Mouse (Mus musculus) CD4-positive, CD25-positive, alpha-beta regulatory T cell, adult 4 months (primary cell): ENCODE data around the gene Mast4. TPM values are rescaled to one million over a fixed set of nuclear protein-coding genes. Genes with fewer than 3 reads are reported as not detected.

Experiments
- ATAC-seq: one replicate; pipeline ENCODE4 v1.8.0; 2017
- polyA plus RNA-seq, 2 experiments: library from polyadenylated mRNA; unstranded; fragments of 100-300 nt; shearing (Covaris generic); gene quantifications; one replicate each; pipeline ENCODE4 v1.2.1; 2017

Gene Mast4
- polyA plus RNA-seq, 2 experiments from 2014 or later, result 18.5 to 22.4 TPM

DNA sequence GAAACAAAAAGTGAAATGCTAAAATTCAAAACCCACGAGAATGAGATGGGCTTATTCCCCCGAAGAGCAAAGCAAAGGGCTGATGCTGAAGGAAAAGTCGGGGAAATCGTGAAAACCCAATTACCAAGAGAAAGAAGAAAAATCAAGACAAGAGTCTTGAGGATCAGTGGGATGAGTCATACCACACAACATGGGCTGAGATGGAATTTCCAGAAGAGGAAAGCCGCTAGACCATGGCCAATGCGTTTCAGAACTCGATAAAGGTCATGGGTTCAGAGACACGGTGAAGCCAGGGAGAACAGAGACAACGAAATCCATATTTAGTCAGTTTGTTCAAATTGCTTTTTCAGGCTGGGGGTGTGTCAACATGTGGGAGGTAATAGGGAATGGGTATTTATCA, 290.6 kb downstream of the Mast4 start:
- ATAC-seq, result no peak

DNA sequence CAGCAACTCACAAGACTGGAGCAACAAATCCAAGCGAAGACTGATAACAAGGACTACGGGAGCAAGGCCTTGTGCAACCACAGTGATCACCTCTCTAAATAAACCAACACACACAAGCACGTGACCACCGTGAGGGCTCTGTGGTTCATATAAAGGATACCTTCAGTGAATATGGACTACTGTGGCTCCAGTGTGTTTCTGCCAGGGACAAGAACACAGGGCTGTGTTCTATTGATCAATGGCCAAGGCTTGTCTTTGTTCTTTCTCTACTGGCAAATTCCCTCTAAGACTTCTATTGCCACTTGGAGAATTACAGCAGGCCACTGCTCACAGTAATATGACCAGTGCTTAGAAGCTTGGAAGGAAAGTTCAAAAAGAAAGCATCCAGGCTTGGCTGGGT, 291.3 kb downstream of the Mast4 start:
- ATAC-seq, result no peak

DNA sequence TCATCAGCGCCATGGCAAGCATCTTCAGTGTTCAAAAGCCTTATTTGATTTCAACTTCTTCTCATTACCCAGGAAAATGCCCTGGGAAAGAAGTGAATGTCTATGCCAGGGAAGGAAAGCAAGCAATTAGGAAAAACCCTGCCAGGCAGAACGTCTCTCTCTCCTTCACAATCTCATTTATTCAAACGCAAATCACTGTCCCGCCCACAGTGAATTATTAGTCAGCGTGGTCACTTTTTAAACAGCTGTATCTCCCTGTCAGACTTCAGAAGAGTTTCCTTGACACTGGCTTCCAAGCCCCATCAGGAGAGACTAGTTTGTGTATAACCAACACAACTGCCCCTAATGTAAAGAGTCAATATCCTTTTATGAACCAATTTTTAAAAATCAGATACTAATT, 296.8 kb downstream of the Mast4 start:
- ATAC-seq, result no peak

DNA sequence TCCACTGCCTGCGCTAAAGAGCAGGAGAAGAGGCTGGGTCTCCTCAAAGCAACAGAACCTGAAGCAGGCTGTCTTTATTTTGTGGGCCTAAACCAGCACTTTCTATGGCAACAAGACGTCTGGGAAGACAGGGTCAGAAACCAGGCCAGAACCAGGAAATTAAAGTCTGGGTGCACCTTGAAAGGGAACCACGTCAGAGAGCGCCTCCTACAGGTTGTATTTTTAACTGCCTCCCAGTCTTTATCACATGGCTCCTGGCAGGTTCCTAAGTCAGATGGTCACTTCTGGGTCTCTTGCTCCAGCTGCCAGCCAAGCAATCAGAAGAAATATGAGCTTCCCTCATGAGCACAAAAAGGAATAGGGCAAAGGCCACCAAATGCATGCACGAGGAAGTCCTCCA, 304.9 kb downstream of the Mast4 start:
- ATAC-seq, result no peak

DNA sequence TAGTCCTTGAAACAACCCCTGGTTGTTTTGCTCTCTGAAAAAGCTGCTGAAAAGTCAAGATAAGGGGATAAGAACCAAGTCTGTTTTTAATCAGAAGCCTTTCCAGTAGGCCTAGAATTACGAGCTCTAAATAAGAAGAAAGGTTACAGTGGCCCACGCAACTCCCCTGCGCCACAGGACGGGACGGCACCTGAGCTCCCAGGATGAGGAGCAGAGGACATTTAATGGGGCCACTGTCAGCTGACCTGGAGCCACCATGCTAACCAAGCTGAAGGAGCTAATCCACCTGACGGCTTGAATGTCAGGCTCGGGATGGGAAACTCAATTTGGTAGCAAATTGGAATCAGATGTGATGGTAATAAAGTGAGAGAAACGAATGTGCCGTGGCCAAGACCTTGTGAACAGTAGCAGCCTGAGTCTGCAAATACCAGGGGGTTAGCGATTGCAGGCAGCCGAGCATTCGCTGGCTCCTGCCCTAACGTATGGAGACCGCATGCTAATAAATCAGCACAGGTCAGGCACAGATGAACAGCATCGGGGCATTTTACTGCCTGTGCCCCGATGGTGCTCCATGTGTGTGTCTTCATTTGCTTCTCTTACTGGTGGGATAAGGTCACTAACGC, 306.7 kb downstream of the Mast4 start:
- ATAC-seq, result no peak

DNA sequence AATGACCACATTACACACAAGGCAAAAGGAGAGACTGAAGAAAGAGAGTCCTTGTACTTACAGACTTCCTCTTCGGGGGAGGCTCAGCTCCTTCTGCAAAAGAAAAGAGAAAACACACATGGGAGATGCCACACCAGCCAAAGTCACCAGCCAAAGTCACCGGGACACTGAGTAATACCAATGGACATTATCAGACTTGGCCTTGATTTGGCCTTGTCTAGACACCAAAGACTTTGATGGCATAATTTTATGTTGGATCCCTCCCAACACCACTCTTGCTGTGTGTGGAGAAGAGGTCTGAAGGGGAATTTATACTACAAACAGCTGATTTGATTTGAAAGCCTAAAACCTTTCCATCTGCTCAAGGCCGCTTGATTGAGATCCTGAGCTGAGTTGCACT, 308.8 kb downstream of the Mast4 start:
- ATAC-seq, result no peak

DNA sequence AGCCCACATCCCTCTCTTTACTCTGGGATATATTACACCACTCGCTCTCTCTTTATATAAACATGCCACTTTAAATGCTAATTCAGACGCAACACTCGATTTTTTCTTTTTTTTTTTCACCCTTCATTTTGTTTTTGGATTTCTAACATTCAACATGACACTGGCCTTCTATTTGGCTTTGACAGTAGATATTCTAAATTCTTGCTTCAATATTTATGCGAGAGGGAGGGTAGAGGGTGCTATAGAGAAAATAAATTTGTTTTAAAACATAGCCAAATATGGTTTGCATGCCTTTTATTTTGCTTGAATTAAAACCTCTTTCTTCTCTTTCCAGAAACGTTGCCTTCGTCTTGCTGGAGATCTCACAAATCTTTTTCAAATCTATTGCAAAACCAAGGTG, 315.8 kb downstream of the Mast4 start:
- ATAC-seq, result no peak

DNA sequence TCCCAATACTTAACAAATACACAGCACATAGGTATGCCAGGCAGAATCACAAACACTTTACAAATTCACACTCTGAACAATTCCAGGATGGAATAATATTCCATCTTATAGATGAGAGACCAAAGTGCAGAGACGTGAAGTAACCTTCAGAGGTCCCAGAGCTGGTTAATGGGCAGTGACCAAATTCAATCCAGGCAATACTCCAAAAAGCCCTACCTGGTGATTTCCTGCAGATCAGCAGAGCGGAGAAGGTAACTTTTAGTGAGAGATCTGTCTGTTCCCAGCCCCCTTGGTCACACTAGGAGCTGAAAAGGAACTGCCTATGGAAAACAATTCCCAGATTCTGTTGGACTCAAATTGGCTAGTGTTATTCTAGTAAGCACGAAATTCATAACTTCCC, 316.6 kb downstream of the Mast4 start:
- ATAC-seq, result no peak

DNA sequence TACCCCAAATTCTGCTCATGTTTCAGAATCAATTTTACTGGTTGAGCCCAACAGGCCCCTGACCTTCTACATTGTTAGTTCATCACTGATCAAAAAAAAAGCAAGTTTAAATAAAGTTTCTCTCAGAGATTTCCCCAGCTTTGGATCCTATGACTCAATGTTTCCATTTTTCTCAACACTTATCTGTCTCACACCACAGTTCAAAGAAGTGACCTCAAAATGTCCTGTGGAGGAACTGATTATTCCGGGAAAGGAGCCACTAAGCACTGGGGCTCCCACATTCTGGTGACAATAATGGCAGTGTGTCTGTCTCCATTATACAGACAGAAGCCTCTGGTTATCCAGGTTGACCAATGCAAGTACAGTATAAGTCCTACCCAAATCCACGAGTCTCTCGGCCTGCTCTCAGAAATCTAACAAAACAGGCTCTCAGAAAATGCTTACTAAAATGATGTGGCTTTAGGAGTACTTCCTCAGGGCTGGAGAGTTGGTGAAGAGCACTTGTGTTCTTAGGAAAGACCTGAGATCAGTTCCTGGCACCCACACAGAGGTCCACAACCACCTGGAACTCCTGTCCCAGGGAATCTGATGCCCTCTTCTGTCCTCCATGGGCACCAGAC, 319.1 kb downstream of the Mast4 start:
- ATAC-seq, result no peak

DNA sequence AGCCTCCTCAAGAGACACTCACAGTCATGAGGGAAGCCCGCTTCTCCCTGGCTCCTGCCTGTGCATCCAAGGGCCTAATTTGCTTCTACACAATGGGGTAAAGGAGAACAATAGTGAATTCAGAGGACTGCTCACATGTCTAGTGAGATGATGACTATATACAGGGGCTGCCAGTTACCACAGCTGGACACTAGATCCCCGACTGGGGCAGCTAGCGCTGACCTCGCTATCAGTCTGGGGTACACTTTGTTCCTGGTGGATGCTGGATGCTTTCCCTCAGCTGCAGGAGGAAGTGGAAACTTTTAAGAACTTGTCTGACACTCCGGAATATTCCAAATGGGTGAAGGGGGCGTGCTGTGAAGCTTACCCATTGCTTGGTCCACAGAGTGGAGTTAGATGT, 319.7 kb downstream of the Mast4 start:
- ATAC-seq, result no peak

DNA sequence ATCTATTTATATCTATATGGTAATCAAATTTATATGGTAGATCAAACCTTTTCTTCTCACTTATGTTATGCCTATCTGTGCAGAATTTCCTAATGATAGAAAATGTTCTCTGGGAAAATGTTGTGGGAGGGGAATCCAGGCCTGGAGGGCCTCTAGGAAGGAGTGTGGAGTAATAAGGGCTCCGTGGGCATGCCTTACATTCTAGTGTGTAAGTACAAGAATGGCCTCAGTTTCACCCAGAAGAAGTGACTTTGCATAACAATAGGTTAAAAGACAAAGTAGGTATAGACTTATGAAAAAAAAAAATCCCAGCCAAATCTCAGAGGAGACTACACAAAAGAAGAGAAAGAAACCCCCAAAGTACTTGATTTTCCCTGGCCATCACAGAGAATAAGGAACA, 320.1 kb downstream of the Mast4 start:
- no peak for ATAC-seq

DNA sequence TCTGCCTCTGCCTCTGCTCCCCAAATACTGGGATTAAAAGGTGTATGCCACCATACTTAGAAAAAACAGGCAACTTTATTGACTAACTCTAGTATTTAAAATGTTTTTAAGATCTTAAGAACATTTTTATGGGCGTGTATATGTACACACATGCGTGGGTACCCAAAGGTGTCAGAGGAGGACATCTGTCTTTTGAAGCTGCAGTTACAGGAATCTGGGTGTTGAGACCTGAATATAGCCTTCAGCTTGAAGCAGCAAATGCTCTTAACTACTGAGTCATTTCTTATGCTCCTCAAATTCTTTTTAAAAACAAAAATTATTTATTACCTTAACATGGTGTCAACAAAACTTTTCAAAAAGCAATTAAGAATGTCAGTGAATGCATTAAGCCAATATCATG, 329.1 kb downstream of the Mast4 start:
- no peak for ATAC-seq

DNA sequence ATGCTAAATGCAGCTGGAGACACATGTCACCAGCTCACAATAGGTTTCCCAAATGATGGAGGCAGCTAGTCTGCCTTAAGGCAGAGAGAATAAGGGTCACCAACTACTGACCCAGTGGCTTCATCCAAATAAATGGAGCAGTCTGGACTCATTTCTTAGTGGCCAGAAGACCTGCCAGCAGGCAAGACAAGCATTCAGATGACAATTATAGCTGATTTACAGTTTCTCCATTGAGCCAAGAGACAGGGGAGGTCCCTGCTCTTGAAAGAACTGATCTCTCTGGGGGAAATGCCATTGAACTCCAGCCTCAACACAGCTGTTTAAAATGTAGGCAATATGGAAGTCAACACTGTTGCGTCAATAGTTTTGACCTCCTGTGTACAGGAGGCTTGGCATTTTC, 332.5 kb downstream of the Mast4 start:
- no peak for ATAC-seq

DNA sequence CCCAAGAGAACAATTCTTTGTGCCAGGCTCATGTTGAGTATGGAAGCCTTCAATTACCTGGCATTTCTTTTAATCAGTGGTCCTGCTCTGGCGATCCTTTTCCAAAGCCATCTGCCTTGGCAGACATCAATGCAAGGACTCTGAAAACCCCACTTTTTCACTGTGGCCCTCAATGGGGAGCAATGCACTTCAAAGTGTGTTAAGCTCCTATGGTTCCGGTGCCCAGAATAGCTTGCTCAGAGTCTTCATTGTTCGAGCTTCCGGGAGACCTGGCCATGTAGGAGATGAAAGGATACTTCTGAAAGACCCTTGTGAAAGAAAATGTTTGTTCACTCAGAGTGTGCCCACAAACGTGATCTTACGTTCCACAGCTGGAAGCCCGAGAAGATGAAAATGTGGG, 333.4 kb downstream of the Mast4 start:
- ATAC-seq, result no peak

DNA sequence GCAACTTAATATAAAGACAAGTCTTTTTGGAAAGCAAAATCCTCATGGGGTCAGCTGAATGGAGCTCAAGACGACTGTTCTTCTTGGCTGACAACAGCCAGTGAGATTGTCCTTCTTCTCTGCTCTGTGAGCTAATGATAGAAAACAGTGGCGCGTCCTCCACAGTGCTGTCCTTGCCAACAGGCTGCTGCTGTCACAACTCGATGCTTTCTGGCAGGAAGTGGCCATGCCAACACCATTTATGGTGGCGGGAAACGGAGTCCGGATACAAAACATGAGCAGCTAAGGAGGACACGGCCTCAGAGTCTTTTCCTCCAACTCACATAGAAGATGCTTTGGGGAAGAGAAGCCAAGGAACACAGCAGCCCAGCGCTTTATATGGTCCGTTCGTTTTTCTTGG, 340.2 kb downstream of the Mast4 start:
- no peak for ATAC-seq

DNA sequence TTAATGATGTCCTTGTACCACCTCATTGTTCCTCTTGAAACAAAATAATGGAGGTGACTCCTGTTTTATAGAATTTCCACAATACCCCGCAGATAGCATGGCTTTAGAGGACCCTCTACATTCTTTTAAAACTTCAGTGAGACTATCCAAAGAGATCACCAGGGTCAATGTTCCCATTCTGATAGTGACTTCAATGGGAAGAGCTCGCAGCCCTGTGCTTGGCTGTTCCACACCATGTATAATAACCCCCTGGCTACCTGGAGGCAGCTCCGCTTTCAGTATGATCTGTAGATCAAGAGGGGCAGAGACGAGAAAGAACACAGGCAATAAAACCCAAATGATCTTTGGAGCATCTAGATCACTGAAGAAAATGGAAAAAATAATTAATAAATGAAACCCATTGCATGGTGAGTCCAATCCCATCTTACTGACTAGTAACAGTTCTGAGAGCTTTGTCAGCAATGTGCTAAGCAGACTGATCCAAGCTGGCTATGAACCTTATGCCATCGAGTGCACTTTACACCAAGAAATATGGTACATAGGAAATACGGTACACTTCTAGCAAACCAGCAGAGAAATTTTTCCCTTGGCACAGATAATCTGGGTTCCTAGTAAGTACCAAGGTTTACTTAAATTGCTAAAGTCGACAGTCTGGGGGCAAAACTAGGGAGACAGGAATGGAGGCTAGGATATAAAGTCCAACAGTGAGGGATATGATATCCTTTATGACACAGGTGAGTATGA, 341.4 kb downstream of the Mast4 start:
- ATAC-seq, result no peak

DNA sequence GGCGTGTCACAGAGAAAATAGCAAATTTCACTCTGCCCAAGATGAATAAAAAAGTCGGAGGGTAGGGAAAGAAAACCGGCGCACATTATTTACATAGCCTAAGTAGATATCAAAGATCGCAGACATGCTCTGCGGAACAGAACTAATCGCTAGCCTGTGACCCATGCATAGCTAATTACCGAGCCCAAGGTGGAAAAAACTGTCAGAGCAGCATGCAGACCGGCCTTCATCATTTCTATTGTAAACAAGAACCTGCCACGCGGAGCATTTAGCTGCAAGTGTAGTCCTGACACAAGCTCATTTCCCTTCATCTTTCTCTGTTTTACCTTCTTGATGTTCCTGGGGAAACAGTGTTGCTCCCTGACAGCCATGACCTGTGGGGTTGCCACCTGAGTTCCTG, 342.4 kb downstream of the Mast4 start:
- ATAC-seq, result no peak

DNA sequence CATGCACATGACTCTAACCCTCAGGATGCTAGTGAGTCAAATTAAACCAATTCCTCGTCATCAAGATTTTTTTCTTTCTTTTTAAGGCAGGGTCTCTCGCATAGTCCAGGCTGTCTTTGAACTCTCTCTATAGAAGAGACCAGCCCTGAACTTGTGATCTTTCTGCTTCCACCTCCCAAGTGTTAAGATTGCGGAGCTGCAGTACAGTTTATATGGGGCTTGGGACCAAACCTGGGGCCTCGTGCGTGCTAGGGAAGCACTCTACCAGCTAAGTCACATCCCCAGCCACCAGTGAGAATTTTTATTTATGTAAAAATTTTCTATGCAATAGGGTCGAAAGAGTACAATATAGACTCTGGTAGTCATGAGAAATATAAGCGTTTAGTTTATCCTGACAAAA, 343.1 kb downstream of the Mast4 start:
- ATAC-seq, result no peak

DNA sequence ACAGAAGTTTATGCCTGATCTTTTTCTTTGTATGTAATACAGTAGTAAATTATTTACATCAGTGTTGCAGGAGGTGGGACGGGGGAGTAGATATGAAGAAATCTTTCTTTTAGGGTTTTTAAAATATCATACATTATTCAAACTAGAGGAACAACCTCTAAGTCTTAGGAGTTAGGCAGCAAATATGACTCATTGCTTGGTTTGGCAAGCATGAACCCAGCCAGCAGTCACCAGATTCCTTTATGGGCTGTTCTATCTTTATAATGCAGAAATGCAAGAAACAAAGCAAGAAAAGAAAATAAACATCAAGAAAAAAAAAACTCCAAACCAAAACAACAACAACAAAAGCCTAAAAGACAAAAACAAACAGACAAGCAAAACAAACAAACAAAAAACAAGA, 344.2 kb downstream of the Mast4 start:
- ATAC-seq, result no peak

DNA sequence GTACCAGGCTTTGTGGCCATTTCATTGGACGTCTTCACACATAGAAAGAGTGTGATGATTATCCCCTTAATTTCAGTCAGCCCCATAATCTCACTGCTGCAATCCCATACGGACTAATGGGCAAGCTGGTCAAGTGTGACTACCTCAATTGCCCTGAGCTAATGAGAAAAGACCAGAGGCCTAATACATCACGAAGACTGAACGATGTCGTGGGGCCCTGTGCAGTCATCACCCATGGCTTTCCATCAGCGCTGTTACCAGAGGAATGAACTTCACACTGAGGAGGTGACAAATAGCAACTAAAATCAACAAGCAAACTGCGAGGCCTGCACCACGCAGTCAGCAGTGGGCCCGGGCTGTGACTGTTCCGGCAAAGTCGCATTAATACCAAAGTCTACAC, 344.7 kb downstream of the Mast4 start:
- ATAC-seq, result no peak

DNA sequence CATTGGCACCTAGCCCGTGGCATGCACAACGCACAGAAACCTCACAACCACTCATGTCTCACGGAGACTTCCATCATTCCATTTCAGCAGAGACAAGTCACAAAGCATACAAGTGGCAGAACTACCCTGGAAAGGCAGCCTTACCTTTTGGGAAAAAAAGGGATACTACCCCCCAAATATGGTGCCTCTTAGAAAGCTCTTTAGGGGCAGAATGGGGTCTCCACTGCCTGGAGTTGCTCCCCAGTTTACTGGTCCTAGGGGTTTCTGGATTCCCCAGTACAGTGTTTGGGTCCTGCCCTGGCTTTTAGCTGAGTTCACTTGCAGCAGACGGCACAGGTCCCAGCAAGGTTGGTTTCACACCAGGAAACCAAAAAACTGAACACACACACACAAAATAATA, 345.3 kb downstream of the Mast4 start:
- ATAC-seq, result no peak

DNA sequence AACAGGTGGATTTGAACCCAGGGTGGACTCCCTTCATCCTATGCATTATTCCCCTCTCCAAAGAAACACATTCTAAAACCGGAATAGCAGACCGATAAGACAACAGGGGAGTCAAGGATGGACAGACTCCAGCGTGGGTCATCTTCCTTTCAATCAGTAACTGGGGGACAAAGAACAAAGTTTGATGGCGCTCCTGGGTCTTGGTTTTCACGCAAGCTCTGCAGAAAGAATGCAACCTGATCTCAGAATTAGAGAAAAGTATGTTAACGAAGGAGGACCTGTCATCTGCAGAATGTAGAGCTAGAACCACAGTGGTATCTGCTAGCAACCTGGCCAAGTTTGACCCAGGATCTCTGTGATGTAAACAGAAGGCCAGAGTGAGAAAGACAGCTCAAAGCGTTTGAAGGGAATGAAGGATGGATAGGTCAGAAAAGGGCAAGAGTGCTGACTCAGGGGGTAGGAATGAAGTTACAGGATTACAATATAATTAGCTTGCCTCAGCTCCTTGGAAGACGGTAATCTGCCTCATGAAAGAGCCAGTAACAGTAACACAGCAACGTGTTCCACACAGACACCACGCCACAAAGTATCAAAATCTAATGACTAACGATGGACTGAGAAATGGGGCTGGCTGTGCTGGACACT, 345.9 kb downstream of the Mast4 start:
- ATAC-seq, result no peak

DNA sequence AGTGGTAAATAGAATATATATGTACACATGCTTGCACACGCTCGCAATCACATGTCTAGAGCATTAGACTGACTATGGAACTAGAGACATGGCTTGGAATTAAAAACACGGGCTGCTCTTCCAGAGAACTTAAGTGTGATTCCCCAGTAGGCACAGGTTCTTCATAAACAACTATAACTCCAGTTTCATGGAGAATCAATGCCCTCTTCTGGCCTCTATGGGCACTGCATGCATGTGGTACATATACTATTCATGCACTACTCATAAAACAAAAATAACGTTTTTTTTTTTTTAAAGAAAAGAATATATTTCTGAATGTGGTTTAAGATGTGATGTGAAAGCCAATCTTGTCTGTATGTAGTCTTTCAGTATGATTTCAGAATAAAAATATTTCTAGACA, 349.7 kb downstream of the Mast4 start:
- ATAC-seq, result no peak

DNA sequence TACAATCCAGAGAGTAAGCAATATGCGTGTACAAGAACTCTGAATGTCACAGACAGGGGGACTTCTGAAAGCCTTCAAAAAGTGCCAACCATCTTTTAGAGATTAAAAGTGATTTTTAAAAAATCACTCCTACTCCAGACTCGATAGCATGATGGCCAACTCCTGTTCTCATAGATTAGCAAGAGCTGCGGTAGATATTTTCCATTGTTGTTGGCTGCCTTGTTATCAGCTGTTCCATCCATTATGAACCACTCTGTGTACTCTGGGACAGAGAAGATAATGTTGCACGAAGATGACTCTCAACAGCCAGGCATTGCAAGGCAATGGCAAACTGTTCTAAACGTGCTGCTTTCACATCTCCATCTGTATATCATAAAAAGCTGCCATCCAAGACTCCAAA, 360.4 kb downstream of the Mast4 start:
- ATAC-seq, result no peak
